Mouse (Mus musculus) stomach, postnatal 0 days (tissue): ENCODE data around the gene Gorasp1. TPM values are rescaled to one million over a fixed set of nuclear protein-coding genes. Genes with fewer than 3 reads are reported as not detected.

Experiments used
- ATAC-seq: fragments of 200-750 bp; cut with Nextera tagmentation; 2 replicates; pipeline ENCODE4 v1.8.0; 2017; ENCODE audit not compliant: low FRiP score, low TSS enrichment
- DNase-seq: peaks from one replicate; pipeline ENCODE4 v3.0.0-alpha.2; 2016; ENCODE audit warnings: low spot score
- H3K27ac ChIP-seq: fragments of 300-500 bp; sonication (generic); replicated peaks from 2 replicates; pipeline ENCODE4 v1.5.1; 2014; ENCODE audit warnings: mild to moderate bottlenecking, control low read depth
- H3K27me3 ChIP-seq: fragments of 300-500 bp; sonication (generic); 2 replicates; pipeline ENCODE4 v1.6.1; 2014; ENCODE audit warnings: low read length; ENCODE audit not compliant: control insufficient read depth, insufficient read depth
- H3K36me3 ChIP-seq: fragments of 300-500 bp; sonication (generic); 2 replicates; pipeline ENCODE4 v1.6.1; 2014; ENCODE audit warnings: low read length, mixed read lengths; ENCODE audit not compliant: control insufficient read depth, insufficient read depth
- H3K4me1 ChIP-seq: fragments of 300-500 bp; sonication (generic); replicated peaks from 2 replicates; pipeline ENCODE4 v1.6.1; 2014; ENCODE audit warnings: antibody characterized with exemption; ENCODE audit not compliant: control insufficient read depth, insufficient read depth
- H3K4me2 ChIP-seq: fragments of 300-500 bp; sonication (generic); replicated peaks from 2 replicates; pipeline ENCODE4 v1.6.1; 2014; ENCODE audit warnings: low read depth, mild to moderate bottlenecking, control low read depth, moderate library complexity
- H3K4me3 ChIP-seq: fragments of 300-500 bp; sonication (generic); 2 replicates; pipeline ENCODE4 v1.5.1; 2014; ENCODE audit warnings: low read depth, low read length, control low read depth
- H3K9ac ChIP-seq: fragments of 300-500 bp; sonication (generic); 2 replicates; pipeline ENCODE4 v1.6.1; 2014; ENCODE audit warnings: mild to moderate bottlenecking, low read length, control low read depth, mixed read lengths
- H3K9me3 ChIP-seq: fragments of 300-500 bp; sonication (generic); 2 replicates; pipeline ENCODE4 v1.6.1; 2016; ENCODE audit warnings: low read length; ENCODE audit not compliant: control insufficient read depth
- CTCF ChIP-seq: IDR thresholded peaks from 2 replicates; pipeline ENCODE4 v1.5.1; 2016; ENCODE audit warnings: antibody characterized with exemption, low read depth, mild to moderate bottlenecking, moderate library complexity
- EP300 ChIP-seq: optimal IDR thresholded peaks from 2 replicates; pipeline ENCODE3; 2016; ENCODE audit warnings: antibody characterized with exemption
- WGBS: fragments of 180-500 bp; shearing (Covaris S2); extraction: QIAGEN DNeasy Blood & Tissue Kit; methylation state at CpG from one replicate; pipeline ENCODE4 v1.1.7; 2014; 5-methylcytosine and 5-hydroxymethylcytosine counted together
- polyA plus RNA-seq: library from polyadenylated mRNA; unstranded; fragments of >200 nt; fragmentation: Nextera tagmentation; extraction: Ambion mirVana; gene quantifications from 2 replicates; pipeline ENCODE4 v1.2.1, GENCODE M21; 2015

Gene Gorasp1
- polyA plus RNA-seq, 1 experiment from 2014 or later = 17.8 TPM

DNA sequence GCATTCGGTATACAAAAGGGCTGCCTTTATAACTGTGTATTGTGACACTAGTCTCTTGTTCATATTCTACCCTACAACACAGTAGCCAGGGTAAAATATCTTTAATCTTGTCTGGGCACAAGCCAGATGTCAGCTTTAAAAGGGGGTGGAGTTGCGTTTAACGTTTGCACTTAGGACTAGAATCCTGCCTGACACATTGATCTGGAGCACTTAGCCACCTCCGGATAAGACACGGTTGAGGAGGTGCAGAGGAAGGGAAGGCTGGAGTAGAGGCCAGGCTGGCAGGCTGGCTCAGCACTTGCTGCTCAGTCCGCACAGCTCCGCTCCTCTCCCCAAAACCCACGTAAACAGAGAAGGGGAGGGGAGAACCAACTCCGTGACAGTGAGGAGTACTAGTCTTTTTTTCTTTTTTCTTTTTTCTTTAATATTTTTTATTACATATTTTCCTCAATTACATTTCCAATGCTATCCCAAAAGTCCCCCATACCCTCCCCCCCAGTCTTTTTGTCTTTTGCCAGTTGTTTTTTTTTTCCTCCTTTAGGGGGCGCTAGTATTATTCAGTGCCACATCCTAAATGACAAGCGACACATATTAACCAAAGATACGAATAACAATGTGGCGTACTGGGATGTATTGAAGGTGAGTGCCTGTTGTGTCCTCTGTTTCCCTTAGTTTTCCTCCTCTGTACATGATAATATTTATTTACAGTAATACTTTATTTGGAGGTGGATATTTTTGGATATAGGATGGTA, 24.1 kb downstream of the Gorasp1 start:
- H3K36me3 ChIP-seq = peaks cover 48% of the 10 kb centered on the region
- WGBS = 72% methylated on average over 13 of the region's 13 CpGs
- no peak overlapping the region for H3K27ac ChIP-seq
- no peak overlapping the region for H3K9ac ChIP-seq
- no peak for DNase-seq
- no peak overlapping the region for H3K4me3 ChIP-seq
- H3K4me1 ChIP-seq = no peaks in the 10 kb centered on the region
- ATAC-seq = no peak
- H3K4me2 ChIP-seq = no peak overlapping the region
- no peaks in the 10 kb centered on the region for H3K27me3 ChIP-seq
- H3K9me3 ChIP-seq = no peaks in the 10 kb centered on the region
- TF ChIP-seq EP300 (no peak), CTCF (peak; percentile 67)

DNA sequence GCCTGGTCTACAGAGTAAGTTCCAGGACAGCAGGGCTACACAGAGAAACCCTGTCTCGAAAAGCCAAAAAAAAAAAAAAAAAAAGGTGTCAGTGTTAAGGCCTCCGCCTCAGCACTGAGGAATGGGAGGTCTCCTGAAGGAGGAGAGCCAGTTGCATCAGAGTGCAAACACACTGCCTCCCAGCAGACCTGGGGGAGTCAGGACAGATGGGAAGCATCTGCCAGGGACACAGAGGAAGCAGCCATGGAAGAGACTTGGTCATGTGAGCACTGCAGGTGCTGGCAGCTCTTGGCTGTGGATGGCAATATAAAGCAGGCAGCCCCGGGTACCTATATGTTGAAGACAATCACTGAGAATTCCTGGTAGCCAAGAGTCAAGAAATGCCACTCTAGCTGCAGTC, 27.4 kb downstream of the Gorasp1 start:
- H3K36me3 ChIP-seq = peaks cover 57% of the 10 kb centered on the region
- no peak overlapping the region for H3K4me3 ChIP-seq
- 86% methylated on average over 3 of the region's 3 CpGs for WGBS
- ATAC-seq (no peak), DNase-seq (no peak)
- TF ChIP-seq CTCF (no peak), EP300 (no peak)
- H3K27ac ChIP-seq = no peak overlapping the region
- H3K9me3 ChIP-seq = no peaks in the 10 kb centered on the region
- H3K27me3 ChIP-seq = no peaks in the 10 kb centered on the region
- no peak overlapping the region for H3K4me2 ChIP-seq
- no peaks in the 10 kb centered on the region for H3K4me1 ChIP-seq
- no peak overlapping the region for H3K9ac ChIP-seq

DNA sequence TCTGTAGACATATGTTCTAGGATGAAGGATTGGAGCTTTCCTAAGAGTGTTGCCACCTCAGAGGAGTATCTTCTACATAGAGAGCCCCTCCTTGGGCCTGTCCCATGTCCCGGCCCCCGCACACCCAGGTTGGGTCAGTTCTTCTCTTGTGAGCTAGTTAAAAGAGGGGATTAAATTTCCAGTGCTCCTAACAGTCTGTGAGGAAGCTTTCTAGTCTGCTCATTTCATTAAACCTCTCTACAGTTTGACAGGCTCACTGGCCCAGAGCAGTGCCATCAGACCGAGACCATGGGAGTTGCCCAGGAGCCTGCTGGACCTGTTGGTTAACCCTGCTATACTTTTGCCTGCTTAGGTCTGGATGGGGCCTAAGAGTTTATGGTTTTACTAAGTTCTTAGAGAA, 28.7 kb downstream of the Gorasp1 start:
- H3K27ac ChIP-seq = no peak overlapping the region
- peaks cover 54% of the 10 kb centered on the region for H3K36me3 ChIP-seq
- no peak overlapping the region for H3K4me3 ChIP-seq
- H3K9ac ChIP-seq = no peak overlapping the region
- WGBS = 94% methylated on average over 3 of the region's 3 CpGs
- no peak for TF ChIP-seq EP300
- no peak for TF ChIP-seq CTCF
- DNase-seq = no peak
- H3K9me3 ChIP-seq = no peaks in the 10 kb centered on the region
- no peaks in the 10 kb centered on the region for H3K4me1 ChIP-seq
- no peaks in the 10 kb centered on the region for H3K27me3 ChIP-seq
- ATAC-seq = no peak
- no peak overlapping the region for H3K4me2 ChIP-seq

DNA sequence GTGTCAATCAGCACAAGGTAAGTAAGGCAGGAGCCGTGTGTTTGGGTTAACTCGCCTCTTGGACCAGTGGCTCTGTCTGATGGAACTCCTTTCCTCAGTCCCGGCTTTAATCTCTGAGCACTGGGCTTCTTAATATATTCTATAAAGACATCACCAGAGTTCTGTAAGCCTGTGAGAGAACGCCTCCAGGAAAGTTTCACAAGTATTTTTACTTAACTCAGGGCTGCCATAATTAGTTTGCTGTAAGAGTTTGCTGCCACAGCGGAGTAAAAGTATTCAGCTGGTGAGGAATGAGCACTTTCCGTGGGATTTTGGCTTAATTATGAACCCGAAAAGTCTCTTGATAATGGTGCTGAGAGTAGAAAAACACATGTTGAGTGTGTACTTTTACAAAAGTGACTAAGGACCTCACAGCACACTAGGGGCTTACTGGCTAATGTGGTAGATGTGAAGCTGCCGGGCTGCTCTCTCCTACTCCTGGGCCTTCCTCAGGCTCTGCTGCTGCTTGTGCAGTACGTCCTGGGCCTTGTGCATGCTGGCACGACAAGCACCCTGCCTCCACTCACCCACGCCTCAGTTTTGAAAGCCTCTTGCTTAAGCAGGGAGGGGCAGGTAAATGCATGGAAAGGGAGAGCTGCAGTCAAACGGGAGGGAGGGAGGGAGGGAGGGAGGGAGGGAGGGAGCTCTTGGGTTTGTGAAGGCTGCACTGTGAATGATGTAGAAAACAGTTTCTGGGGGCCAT, 34.8 kb downstream of the Gorasp1 start:
- peaks cover 25% of the 10 kb centered on the region for H3K36me3 ChIP-seq
- H3K27ac ChIP-seq = no peak overlapping the region
- H3K4me2 ChIP-seq = no peak overlapping the region
- H3K9ac ChIP-seq = no peak overlapping the region
- no peaks in the 10 kb centered on the region for H3K9me3 ChIP-seq
- TF ChIP-seq CTCF (no peak), EP300 (no peak)
- ATAC-seq (no peak), DNase-seq (no peak)
- no peaks in the 10 kb centered on the region for H3K27me3 ChIP-seq
- 84% methylated on average over 11 of the region's 12 CpGs for WGBS
- no peaks in the 10 kb centered on the region for H3K4me1 ChIP-seq
- no peak overlapping the region for H3K4me3 ChIP-seq

DNA sequence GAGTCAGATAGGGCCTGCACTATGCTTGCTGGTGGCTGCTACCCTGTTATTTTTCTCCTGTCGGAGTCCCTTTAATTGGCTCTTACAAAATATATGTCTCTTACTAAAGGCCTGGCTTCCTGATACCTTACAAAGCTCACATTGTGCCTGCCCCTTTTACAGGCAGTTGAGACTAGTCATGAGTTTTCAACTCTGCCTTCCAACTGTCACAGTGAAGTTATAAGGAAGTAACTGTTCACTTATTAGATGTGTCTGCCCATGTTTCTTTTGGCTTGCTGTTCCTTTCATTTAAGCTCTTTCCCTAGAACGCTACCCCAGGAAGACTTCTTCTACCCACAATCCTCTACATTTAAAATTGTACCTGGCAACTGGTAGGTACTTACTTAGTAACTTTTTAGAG, 37.9 kb downstream of the Gorasp1 start:
- H3K4me3 ChIP-seq = no peak overlapping the region
- H3K9ac ChIP-seq = no peak overlapping the region
- no peak for TF ChIP-seq EP300
- DNase-seq (no peak), ATAC-seq (no peak)
- H3K4me2 ChIP-seq = no peak overlapping the region
- no peak overlapping the region for H3K27ac ChIP-seq
- H3K9me3 ChIP-seq = no peaks in the 10 kb centered on the region
- peaks cover 3% of the 10 kb centered on the region for H3K36me3 ChIP-seq
- no peaks in the 10 kb centered on the region for H3K27me3 ChIP-seq
- peaks cover 4% of the 10 kb centered on the region; the same call in 1 of the 2 replicates for H3K4me1 ChIP-seq
- WGBS = 93% methylated on average over 2 of the region's 2 CpGs

DNA sequence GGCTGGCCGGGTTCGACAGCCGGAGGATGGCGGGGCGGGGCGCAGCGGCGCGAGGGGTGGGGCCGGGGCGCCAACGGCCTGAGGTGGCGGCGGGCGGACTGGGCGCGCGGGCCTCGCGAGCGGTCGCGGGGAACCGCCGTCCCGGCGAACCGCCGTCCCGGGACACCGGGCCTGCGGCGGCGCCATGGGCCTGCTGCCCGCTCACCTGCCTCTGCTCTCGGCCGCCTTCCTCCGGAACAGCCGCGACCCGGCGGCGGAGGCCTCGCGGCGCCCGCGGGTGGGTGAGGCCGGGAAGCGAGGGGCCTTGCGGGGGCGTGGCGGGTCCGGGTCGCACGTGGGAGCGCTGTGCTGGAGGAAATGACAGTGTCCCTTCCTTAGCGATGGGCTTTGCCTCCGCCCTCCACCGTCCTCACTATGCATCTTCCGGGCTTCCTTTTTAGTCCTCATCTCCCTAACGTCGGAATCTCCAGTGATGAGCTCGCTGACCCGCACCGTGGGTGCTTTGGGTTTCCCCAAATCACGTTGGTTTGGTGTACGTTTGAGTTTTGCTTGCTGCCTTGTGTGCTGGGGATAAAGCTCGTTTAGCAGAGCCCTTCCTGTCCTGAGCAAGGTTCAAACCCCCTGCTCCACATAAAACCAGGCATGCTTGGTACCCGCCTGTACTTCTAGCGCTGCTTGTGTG, 42.2 kb downstream of the Gorasp1 start:
- ATAC-seq = peak; percentile 80
- Histone ChIP-seq H3K4me2 (peak overlapping the region; percentile 83), H3K4me1 (peaks cover 4% of the 10 kb centered on the region; the same call in 1 of the 2 replicates), H3K27me3 (no peaks in the 10 kb centered on the region), H3K36me3 (no peaks in the 10 kb centered on the region), H3K9ac (peak overlapping the region; percentile 86), H3K27ac (peak overlapping the region; percentile 86), H3K9me3 (no peaks in the 10 kb centered on the region), H3K4me3 (peak overlapping the region; percentile 94)
- DNase-seq = no peak
- WGBS = under 1% methylated on average over 34 of the region's 71 CpGs
- TF ChIP-seq EP300 (no peak), CTCF (no peak)
